Mouse (Mus musculus): ENCODE measurements around the gene Tada2b. TPM values are rescaled to one million over a fixed set of nuclear protein-coding genes. Genes with fewer than 3 reads are reported as not detected.

The Tada2b gene
- 1.5 and 1.8 TPM in 2 replicates for polyA plus RNA-seq (2015; fragmentation: Nextera tagmentation; extraction: Ambion mirVana)

DNA sequence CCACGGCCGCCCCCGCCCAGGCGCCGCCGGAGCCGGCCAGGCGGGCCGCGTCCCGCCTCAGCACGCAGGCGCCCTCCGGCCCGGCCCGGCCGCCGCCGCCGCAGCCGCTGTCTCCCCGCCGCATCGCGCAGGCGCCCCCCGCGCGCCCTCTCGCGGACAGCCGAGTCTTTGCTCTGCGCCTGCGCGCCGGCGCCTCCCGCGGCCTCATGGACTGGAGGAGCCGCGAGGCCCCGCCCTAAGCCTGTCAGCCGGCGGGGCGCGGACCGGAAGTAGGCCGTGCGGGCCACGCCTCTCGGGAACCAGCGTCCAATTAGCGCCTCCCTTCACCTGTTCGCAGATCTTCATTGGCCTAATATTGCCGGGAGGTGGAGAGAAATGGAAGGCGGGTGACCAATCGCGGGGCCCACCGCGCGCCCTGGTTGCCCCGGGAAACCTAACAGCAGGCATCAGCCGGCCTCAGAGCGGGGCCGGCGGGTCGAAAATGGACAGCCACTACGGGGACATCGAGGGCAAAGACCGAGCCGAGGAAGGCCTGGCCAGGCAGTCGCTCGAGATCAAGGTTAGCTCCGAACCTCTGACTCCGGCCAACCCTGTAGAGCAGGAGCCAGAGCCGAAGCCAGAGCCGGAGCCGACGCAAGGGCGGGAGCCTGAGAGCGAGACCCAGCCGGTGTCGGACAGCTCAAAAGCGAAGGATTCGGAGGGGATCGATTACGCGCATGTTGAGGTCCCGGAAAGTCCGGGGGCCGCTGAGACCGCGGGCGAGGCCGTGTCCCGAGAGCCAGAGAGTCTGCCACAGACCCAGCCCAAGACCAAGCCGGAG is at the start of gene Tada2b, which contains the start of gene Ccdc96:
Gene Tada2b, minus strand, starts transcription at position 115 of the 820 bp plus-strand sequence.
Gene Ccdc96, plus strand, starts transcription at position 418 of the 820 bp plus-strand sequence.
- Histone ChIP-seq H3K9ac (ENCODE audit: low read length) (peak within 1 kb of the TSS; percentile 84), H3K4me1 (replicated peaks; ENCODE audit: control insufficient read depth, insufficient read depth) (peaks cover 12% of the 10 kb centered on the region), H3K27ac (replicated peaks) (peak within 1 kb of the TSS; percentile 69), H3K4me3 (ENCODE audit: low read depth, low read length) (peak within 1 kb of the TSS; percentile 89), H3K36me3 (ENCODE audit: control insufficient read depth, insufficient read depth, low read length) (peaks cover 3% of the 10 kb centered on the region; the same call in 1 of the 2 replicates), H3K4me2 (replicated peaks; ENCODE audit: low read depth) (peak within 1 kb of the TSS; percentile 92), H3K9me3 (ENCODE audit: control insufficient read depth, low read length) (no peaks in the 10 kb centered on the region), H3K27me3 (ENCODE audit: control insufficient read depth, insufficient read depth, low read length) (no peaks in the 10 kb centered on the region)
- DNase-seq (ENCODE audit: low spot score) (peak; percentile 98), ATAC-seq (ENCODE audit: low FRiP score, low TSS enrichment) (peak; percentile 99)
- under 1% methylated on average over 81 of the region's 97 CpGs for WGBS
- TF ChIP-seq CTCF (IDR thresholded peaks at IDR 0.05; ENCODE audit: low read depth): peak; percentile 67
- TF ChIP-seq EP300 (optimal IDR thresholded peaks at IDR 0.05): no peak

DNA sequence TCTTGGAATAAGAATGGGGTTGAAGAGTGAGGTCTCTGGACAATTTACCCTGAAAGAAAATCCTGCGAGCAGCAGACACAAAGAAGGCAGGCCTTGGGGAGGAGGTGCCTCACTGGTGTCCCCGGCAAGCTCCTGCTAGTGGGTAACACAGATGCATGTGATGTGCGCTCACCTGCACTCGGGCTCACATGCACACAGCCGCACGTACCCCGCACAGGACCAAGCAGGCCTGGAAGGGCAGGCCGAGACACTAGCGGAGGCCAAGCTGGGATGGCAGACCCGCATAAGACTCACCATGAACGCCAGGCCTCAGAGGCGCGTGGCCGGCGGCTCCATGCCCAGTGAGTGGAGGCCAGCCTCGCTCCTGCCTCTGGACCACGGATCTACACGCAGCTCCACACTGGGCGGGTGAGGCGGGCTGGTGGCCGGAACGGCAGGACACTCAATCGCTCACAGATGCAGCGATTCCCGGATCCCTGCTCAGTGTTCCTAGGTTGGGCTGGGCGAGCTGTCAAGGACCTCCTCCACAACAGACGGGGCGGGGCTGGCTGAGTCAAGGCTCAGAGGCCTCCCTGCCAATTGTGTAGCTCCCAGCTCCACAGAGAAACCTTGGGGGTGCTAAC is 46.2 kb upstream of the Tada2b start:
- H3K36me3 ChIP-seq (ENCODE audit: control insufficient read depth, insufficient read depth, low read length): no peaks in the 10 kb centered on the region
- peaks cover 7% of the 10 kb centered on the region for H3K4me1 ChIP-seq (replicated peaks; ENCODE audit: control insufficient read depth, insufficient read depth)
- no peaks in the 10 kb centered on the region for H3K9me3 ChIP-seq (ENCODE audit: control insufficient read depth, low read length)
- H3K4me2 ChIP-seq (replicated peaks; ENCODE audit: low read depth): peak overlapping the region; percentile 90
- ATAC-seq (ENCODE audit: low FRiP score, low TSS enrichment) (peak; percentile 97), DNase-seq (ENCODE audit: low spot score) (peak; percentile 98)
- peak overlapping the region; percentile 74 for H3K4me3 ChIP-seq (ENCODE audit: low read depth, low read length)
- peak overlapping the region; percentile 77 for H3K9ac ChIP-seq (ENCODE audit: low read length)
- peak overlapping the region; percentile 79 for H3K27ac ChIP-seq (replicated peaks)
- under 1% methylated on average over 28 of the region's 28 CpGs for WGBS
- no peaks in the 10 kb centered on the region for H3K27me3 ChIP-seq (ENCODE audit: control insufficient read depth, insufficient read depth, low read length)
- no peak for TF ChIP-seq EP300 (optimal IDR thresholded peaks at IDR 0.05)
- no peak for TF ChIP-seq CTCF (IDR thresholded peaks at IDR 0.05; ENCODE audit: low read depth)

- peak overlapping the region; percentile 79 for H3K27ac ChIP-seq (replicated peaks)
- no peaks in the 10 kb centered on the region for H3K27me3 ChIP-seq (ENCODE audit: control insufficient read depth, insufficient read depth, low read length)
- peak overlapping the region; percentile 90 for H3K4me2 ChIP-seq (replicated peaks; ENCODE audit: low read depth)
- peak overlapping the region; percentile 74 for H3K4me3 ChIP-seq (ENCODE audit: low read depth, low read length)
- peak overlapping the region; percentile 77 for H3K9ac ChIP-seq (ENCODE audit: low read length)
- ATAC-seq (ENCODE audit: low FRiP score, low TSS enrichment) (no peak), DNase-seq (ENCODE audit: low spot score) (peak; percentile 24)
- 2% methylated on average over 5 of the region's 5 CpGs for WGBS
- H3K36me3 ChIP-seq (ENCODE audit: control insufficient read depth, insufficient read depth, low read length): no peaks in the 10 kb centered on the region
- peaks cover 7% of the 10 kb centered on the region for H3K4me1 ChIP-seq (replicated peaks; ENCODE audit: control insufficient read depth, insufficient read depth)
- no peaks in the 10 kb centered on the region for H3K9me3 ChIP-seq (ENCODE audit: control insufficient read depth, low read length)
- TF ChIP-seq EP300 (optimal IDR thresholded peaks at IDR 0.05) (no peak), CTCF (IDR thresholded peaks at IDR 0.05; ENCODE audit: low read depth) (no peak)
These were observed 45.6 kb upstream of the Tada2b start for GRCm38 (mm10) chr5:36529698-36530097.

DNA sequence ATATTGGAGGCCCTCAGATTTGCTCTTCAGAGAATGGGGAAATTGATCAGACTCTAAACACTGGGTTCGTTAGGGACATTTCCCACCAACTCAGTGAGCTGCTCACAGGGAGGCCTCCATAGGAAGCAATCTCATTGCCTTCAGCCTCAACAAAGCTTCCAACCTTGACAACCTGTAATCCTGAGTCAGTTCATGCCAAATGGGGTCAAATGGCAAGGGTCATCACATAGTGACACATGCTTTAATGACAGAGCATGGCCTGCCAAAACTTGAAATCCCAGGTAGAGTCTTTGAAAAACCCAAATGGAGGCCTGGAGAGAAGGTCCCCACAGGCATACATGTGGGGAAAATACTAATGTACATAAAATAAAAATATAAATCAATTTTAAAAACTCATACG is 42.8 kb upstream of the Tada2b start:
- H3K27ac ChIP-seq (replicated peaks): no peak overlapping the region
- 85% methylated on average over 2 of the region's 2 CpGs for WGBS
- H3K9ac ChIP-seq (ENCODE audit: low read length): no peak overlapping the region
- TF ChIP-seq CTCF (IDR thresholded peaks at IDR 0.05; ENCODE audit: low read depth) (no peak), EP300 (optimal IDR thresholded peaks at IDR 0.05) (no peak)
- no peak overlapping the region for H3K4me2 ChIP-seq (replicated peaks; ENCODE audit: low read depth)
- no peak overlapping the region for H3K4me3 ChIP-seq (ENCODE audit: low read depth, low read length)
- ATAC-seq (ENCODE audit: low FRiP score, low TSS enrichment): no peak
- no peaks in the 10 kb centered on the region for H3K9me3 ChIP-seq (ENCODE audit: control insufficient read depth, low read length)
- no peaks in the 10 kb centered on the region for H3K36me3 ChIP-seq (ENCODE audit: control insufficient read depth, insufficient read depth, low read length)
- H3K27me3 ChIP-seq (ENCODE audit: control insufficient read depth, insufficient read depth, low read length): no peaks in the 10 kb centered on the region
- peaks cover 7% of the 10 kb centered on the region for H3K4me1 ChIP-seq (replicated peaks; ENCODE audit: control insufficient read depth, insufficient read depth)
- DNase-seq (ENCODE audit: low spot score): no peak

DNA sequence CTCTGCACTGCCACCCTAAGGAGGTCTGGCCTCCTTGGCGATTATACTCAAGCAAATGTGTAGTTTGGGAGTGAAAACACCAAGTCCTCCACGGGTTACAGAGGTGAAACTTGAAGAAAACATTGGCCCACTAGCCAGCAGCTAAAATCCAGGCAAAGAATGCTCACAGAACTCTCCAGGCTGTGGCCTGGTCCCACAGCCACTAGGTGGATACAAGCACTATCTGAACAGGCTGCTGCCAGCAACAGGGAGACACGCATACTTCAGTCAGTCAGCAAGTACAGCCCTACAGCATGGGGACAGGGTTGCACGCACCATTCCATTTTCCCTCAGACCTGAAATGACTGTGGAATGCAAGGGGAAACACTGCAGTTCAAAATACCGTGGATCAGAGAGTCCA is 42.2 kb upstream of the Tada2b start:
- 81% methylated on average over 5 of the region's 5 CpGs for WGBS
- Histone ChIP-seq H3K36me3 (ENCODE audit: control insufficient read depth, insufficient read depth, low read length) (no peaks in the 10 kb centered on the region), H3K9me3 (ENCODE audit: control insufficient read depth, low read length) (no peaks in the 10 kb centered on the region), H3K4me1 (replicated peaks; ENCODE audit: control insufficient read depth, insufficient read depth) (peaks cover 7% of the 10 kb centered on the region), H3K4me2 (replicated peaks; ENCODE audit: low read depth) (no peak overlapping the region), H3K27ac (replicated peaks) (no peak overlapping the region), H3K27me3 (ENCODE audit: control insufficient read depth, insufficient read depth, low read length) (no peaks in the 10 kb centered on the region), H3K9ac (ENCODE audit: low read length) (no peak overlapping the region), H3K4me3 (ENCODE audit: low read depth, low read length) (no peak overlapping the region)
- DNase-seq (ENCODE audit: low spot score) (peak; percentile 39), ATAC-seq (ENCODE audit: low FRiP score, low TSS enrichment) (no peak)
- peak; percentile 71 for TF ChIP-seq CTCF (IDR thresholded peaks at IDR 0.05; ENCODE audit: low read depth)
- TF ChIP-seq EP300 (optimal IDR thresholded peaks at IDR 0.05): no peak
